Mouse (Mus musculus) G1E (cell line): ENCODE results near the gene Retreg1.

Source experiments
- CTCF ChIP-seq: IDR thresholded peaks from 2 replicates; pipeline ENCODE4 v1.5.1; 2012; ENCODE audit warnings: low read depth, low read length, inconsistent platforms, mixed read lengths
- GATA2 ChIP-seq: IDR thresholded peaks from 2 replicates; pipeline ENCODE4 v1.6.1; 2012; ENCODE audit warnings: low read depth, low read length, inconsistent platforms, borderline replicate concordance
- POLR2AphosphoS5 ChIP-seq: IDR thresholded peaks from 2 replicates; pipeline ENCODE4 v1.6.1; 2012; ENCODE audit warnings: low read depth, low read length, inconsistent platforms; ENCODE audit not compliant: insufficient replicate concordance
- TAL1 ChIP-seq: conservative IDR thresholded peaks from 2 replicates; pipeline ENCODE4 v1.6.1; 2012; ENCODE audit warnings: low read depth, low read length, inconsistent platforms, mixed read lengths

- TF ChIP-seq GATA2 (no peak), CTCF (no peak), POLR2AphosphoS5 (no peak), TAL1 (no peak)
Measured at GRCm38 (mm10) chr15:25951037-25951436, 108.1 kb downstream of the Retreg1 start.
